Comparison of ENCODE assay signal across 8 mouse cellular contexts in genomic region chr7:105633801-105634135, GRCm38 (mm10). TPM values are rescaled to one million over a fixed set of nuclear protein-coding genes. Genes with fewer than 3 reads are reported as not detected.
A peak's percentile ranks its signal among the peaks of the same experiment; 100 is the strongest.
DNase-seq lines count a peak whose midpoint lies in the region; ATAC-seq lines count a peak whose summit lies in the region.

No protein-coding gene starts in this region.

- peak overlapping the region; percentile 59 for H3K4me2 ChIP-seq in neural tube, embryonic 11.5 days (ENCODE audit: low read depth)
- H3K4me2 ChIP-seq in liver, embryonic 11.5 days: peak overlapping the region; percentile 79
- H3K4me2 ChIP-seq in stomach, embryonic 15.5 days: peak overlapping the region; percentile 85

- no peaks in the 10 kb centered on the region for H3K27me3 ChIP-seq in neural tube, embryonic 11.5 days (ENCODE audit: control insufficient read depth, insufficient read depth, low read length)
- H3K27me3 ChIP-seq in forebrain, embryonic 10.5 days (ENCODE audit: poor library complexity, severe bottlenecking): peaks cover 33% of the 10 kb centered on the region
- no peaks in the 10 kb centered on the region for H3K27me3 ChIP-seq in liver, embryonic 11.5 days (replicated peaks; ENCODE audit: control insufficient read depth, insufficient read depth, low read length)
- H3K27me3 ChIP-seq in stomach, embryonic 15.5 days (replicated peaks): no peaks in the 10 kb centered on the region

- no peak for ATAC-seq in neural tube, embryonic 11.5 days (ENCODE audit: insufficient read depth, low FRiP score, low TSS enrichment)
- ATAC-seq in liver, embryonic 11.5 days (replicated peaks; ENCODE audit: low FRiP score): no peak
- ATAC-seq in stomach, embryonic 15.5 days (ENCODE audit: insufficient read depth, low FRiP score, low read depth): no peak; the same call in 1 of the 2 replicates

- H3K27ac ChIP-seq in neural tube, embryonic 11.5 days (ENCODE audit: low read depth, low read length): peak overlapping the region; percentile 77; the same call in 1 of the 2 replicates
- H3K27ac ChIP-seq in forebrain, embryonic 10.5 days: peak overlapping the region; percentile 92
- H3K27ac ChIP-seq in liver, embryonic 11.5 days (ENCODE audit: low read depth, low read length): no peak overlapping the region
- H3K27ac ChIP-seq in stomach, embryonic 15.5 days: peak overlapping the region; percentile 74

- H3K9me3 ChIP-seq in neural tube, embryonic 11.5 days (ENCODE audit: control insufficient read depth, low read length): no peaks in the 10 kb centered on the region
- no peaks in the 10 kb centered on the region for H3K9me3 ChIP-seq in forebrain, embryonic 10.5 days
- H3K9me3 ChIP-seq in liver, embryonic 11.5 days (ENCODE audit: control insufficient read depth, low read length): no peaks in the 10 kb centered on the region
- H3K9me3 ChIP-seq in stomach, embryonic 15.5 days: no peaks in the 10 kb centered on the region

- WGBS in neural tube, embryonic 11.5 days: 5% methylated on average over 10 of the region's 10 CpGs
- 8% methylated on average over 10 of the region's 10 CpGs for WGBS in forebrain, embryonic 10.5 days
- 7% methylated on average over 10 of the region's 10 CpGs for WGBS in liver, embryonic 11.5 days
- WGBS in stomach, embryonic 15.5 days: 7% methylated on average over 10 of the region's 10 CpGs

- H3K9ac ChIP-seq in neural tube, embryonic 11.5 days (ENCODE audit: low read length): peak overlapping the region; percentile 87
- peak overlapping the region; percentile 76 for H3K9ac ChIP-seq in liver, embryonic 11.5 days (ENCODE audit: low read depth, low read length)
- H3K9ac ChIP-seq in stomach, embryonic 15.5 days: peak overlapping the region; percentile 62; the same call in 1 of the 2 replicates

- DNase-seq in neural tube, embryonic 11.5 days (ENCODE audit: low spot score): no peak
- DNase-seq in neural tube, embryonic 10.5 days (ENCODE audit: extremely low spot score, low spot score): no peak
- no peak for DNase-seq in forebrain, embryonic 10.5 days (ENCODE audit: extremely low spot score, low spot score)
- DNase-seq in liver, embryonic 11.5 days (ENCODE audit: low spot score): no peak
- DNase-seq in cerebellum, adult 9-10 months: no peak
- no peak for DNase-seq in layer of hippocampus, adult 18-20 months (ENCODE audit: low spot score in 2 of 2)
- DNase-seq in right cerebral cortex, postnatal 25 days: no peak

- 0 out of 2 replicates have a peak, but pooled peaks cover 6% of the 10 kb centered on the region for H3K4me1 ChIP-seq in neural tube, embryonic 11.5 days (ENCODE audit: control insufficient read depth, insufficient read depth, low read length)
- H3K4me1 ChIP-seq in forebrain, embryonic 10.5 days: peaks cover 44% of the 10 kb centered on the region
- H3K4me1 ChIP-seq in liver, embryonic 11.5 days (replicated peaks; ENCODE audit: control insufficient read depth, insufficient read depth, low read length): peaks cover 4% of the 10 kb centered on the region; the same call in 1 of the 2 replicates
- H3K4me1 ChIP-seq in stomach, embryonic 15.5 days: peaks cover 12% of the 10 kb centered on the region

- H3K4me3 ChIP-seq in neural tube, embryonic 11.5 days (ENCODE audit: low read depth, low read length): peak overlapping the region; percentile 88
- H3K4me3 ChIP-seq in forebrain, embryonic 10.5 days: peak overlapping the region; percentile 90
- H3K4me3 ChIP-seq in liver, embryonic 11.5 days (ENCODE audit: low read depth, low read length): peak overlapping the region; percentile 83
- H3K4me3 ChIP-seq in stomach, embryonic 15.5 days (replicated peaks): peak overlapping the region; percentile 73

- peaks cover 2% of the 10 kb centered on the region; the same call in 1 of the 2 replicates for H3K36me3 ChIP-seq in neural tube, embryonic 11.5 days (ENCODE audit: control insufficient read depth, insufficient read depth, low read length)
- peaks cover 35% of the 10 kb centered on the region for H3K36me3 ChIP-seq in forebrain, embryonic 10.5 days (replicated peaks)
- H3K36me3 ChIP-seq in liver, embryonic 11.5 days (ENCODE audit: control insufficient read depth, insufficient read depth, low read length): peaks cover 9% of the 10 kb centered on the region; the same call in 1 of the 2 replicates
- H3K36me3 ChIP-seq in stomach, embryonic 15.5 days: peaks cover 16% of the 10 kb centered on the region; the same call in 1 of the 2 replicates

RNA-seq across cellular contexts. Expression of gene Trim3, which starts 0.4 kb away (rescaled TPM):
- 35.7 and 36.9 TPM in 2 replicates for polyA plus RNA-seq in neural tube, embryonic 11.5 days (2014; fragmentation: Nextera tagmentation; extraction: Ambion mirVana)
- polyA plus RNA-seq in forebrain, embryonic 10.5 days (2016; fragmentation: Nextera tagmentation; extraction: Ambion mirVana): 25.9 and 27.8 TPM in 2 replicates
- 13.7 and 15.4 TPM in 2 replicates for polyA plus RNA-seq in liver, embryonic 11.5 days (2014; fragmentation: Nextera tagmentation; extraction: Ambion mirVana)
- polyA plus RNA-seq in stomach, embryonic 15.5 days (2015; fragmentation: Nextera tagmentation; extraction: Ambion mirVana): 27.8 and 29.8 TPM in 2 replicates
- 100 to 1,000 TPM; 122 to 136 TPM for total RNA-seq in layer of hippocampus, adult 18-20 months (2021)

RNA-seq across cellular contexts. Expression of gene Timm10b, which starts 6.1 kb away (rescaled TPM):
- polyA plus RNA-seq in neural tube, embryonic 11.5 days (2014; fragmentation: Nextera tagmentation; extraction: Ambion mirVana): 151 and 157 TPM in 2 replicates
- polyA plus RNA-seq in forebrain, embryonic 10.5 days (2016; fragmentation: Nextera tagmentation; extraction: Ambion mirVana): 145 and 163 TPM in 2 replicates
- 222 and 242 TPM in 2 replicates for polyA plus RNA-seq in liver, embryonic 11.5 days (2014; fragmentation: Nextera tagmentation; extraction: Ambion mirVana)
- 189 and 199 TPM in 2 replicates for polyA plus RNA-seq in stomach, embryonic 15.5 days (2015; fragmentation: Nextera tagmentation; extraction: Ambion mirVana)
- total RNA-seq in layer of hippocampus, adult 18-20 months (2021): 10 to 100 TPM; 69.2 to 73.6 TPM

RNA-seq across cellular contexts. Expression of gene Arfip2, which starts 6.4 kb away (rescaled TPM):
- 75.7 and 82.7 TPM in 2 replicates for polyA plus RNA-seq in neural tube, embryonic 11.5 days (2014; fragmentation: Nextera tagmentation; extraction: Ambion mirVana)
- polyA plus RNA-seq in forebrain, embryonic 10.5 days (2016; fragmentation: Nextera tagmentation; extraction: Ambion mirVana): 66.0 and 69.1 TPM in 2 replicates
- 42.7 and 50.1 TPM in 2 replicates for polyA plus RNA-seq in liver, embryonic 11.5 days (2014; fragmentation: Nextera tagmentation; extraction: Ambion mirVana)
- polyA plus RNA-seq in stomach, embryonic 15.5 days (2015; fragmentation: Nextera tagmentation; extraction: Ambion mirVana): 69.0 and 81.8 TPM in 2 replicates
- 100 to 1,000 TPM; 101 to 110 TPM for total RNA-seq in layer of hippocampus, adult 18-20 months (2021)

RNA-seq across cellular contexts. Expression of gene Gm45799, which starts 6.6 kb away (rescaled TPM):
- polyA plus RNA-seq in neural tube, embryonic 11.5 days (2014; fragmentation: Nextera tagmentation; extraction: Ambion mirVana): 5.6 and 18.3 TPM in 2 replicates
- 28.9 and 38.2 TPM in 2 replicates for polyA plus RNA-seq in forebrain, embryonic 10.5 days (2016; fragmentation: Nextera tagmentation; extraction: Ambion mirVana)
- 15.8 and 30.1 TPM in 2 replicates for polyA plus RNA-seq in liver, embryonic 11.5 days (2014; fragmentation: Nextera tagmentation; extraction: Ambion mirVana)
- polyA plus RNA-seq in stomach, embryonic 15.5 days (2015; fragmentation: Nextera tagmentation; extraction: Ambion mirVana): 24.2 and 37.0 TPM in 2 replicates
- total RNA-seq in layer of hippocampus, adult 18-20 months (2021): 10 to 100 TPM in 1 of 2 experiments, 1 to 10 TPM in 1; 7.7 to 16.5 TPM

RNA-seq across cellular contexts. Expression of gene Dnhd1, which starts 16.9 kb away (rescaled TPM):
- polyA plus RNA-seq in neural tube, embryonic 11.5 days (2014; fragmentation: Nextera tagmentation; extraction: Ambion mirVana): 0.50 and 2.0 TPM in 2 replicates
- polyA plus RNA-seq in forebrain, embryonic 10.5 days (2016; fragmentation: Nextera tagmentation; extraction: Ambion mirVana): 0.53 and 0.82 TPM in 2 replicates
- 0.30 and 0.61 TPM in 2 replicates for polyA plus RNA-seq in liver, embryonic 11.5 days (2014; fragmentation: Nextera tagmentation; extraction: Ambion mirVana)
- polyA plus RNA-seq in stomach, embryonic 15.5 days (2015; fragmentation: Nextera tagmentation; extraction: Ambion mirVana): 0.71 and 0.95 TPM in 2 replicates
- 1 to 10 TPM; 3.9 to 7.0 TPM for total RNA-seq in layer of hippocampus, adult 18-20 months (2021)
